10 mouse cellular contexts compared by ENCODE assay signal in the genomic region with DNA sequence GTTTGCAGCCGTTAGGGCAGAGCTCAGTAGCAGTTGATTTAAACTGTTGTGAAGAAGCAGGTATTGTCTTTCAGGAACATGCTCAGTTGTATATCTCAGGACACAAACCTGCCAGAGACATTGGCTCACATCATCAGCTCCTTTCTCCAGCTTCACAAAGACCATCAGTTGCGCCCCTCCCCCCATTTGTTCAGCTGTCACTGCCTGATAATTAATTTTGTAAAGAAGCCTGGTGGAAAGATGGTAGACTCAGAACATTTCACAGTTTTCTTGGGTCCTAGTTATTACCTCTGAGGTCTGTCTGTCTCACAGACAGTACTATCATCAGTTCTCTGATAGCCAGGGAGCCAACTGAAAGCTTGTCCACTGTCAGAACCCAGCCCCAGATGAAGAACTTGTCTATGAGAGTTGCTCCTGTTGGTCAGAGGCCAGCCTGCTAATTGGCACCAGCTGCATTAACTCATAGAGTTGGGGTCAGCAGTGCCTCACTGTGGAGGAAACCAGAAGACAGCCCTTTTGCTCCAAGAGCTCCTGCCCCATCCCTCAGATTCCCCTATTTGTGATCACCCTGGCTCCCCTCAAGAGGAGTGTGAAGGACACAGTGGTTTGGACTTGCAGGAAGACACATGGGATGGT.
DNase-seq lines count a peak whose midpoint lies in the region; ATAC-seq lines count a peak whose summit lies in the region.
"Had no signal": no experiment of that assay in that cellular context is flagged by ENCODE, and none has a peak within 500 bp of the region (broad histone marks: within the 10 kb centered on the region; RNA-seq: fewer than 3 reads in every experiment).

No protein-coding gene starts in this region.

- peak; percentile 51 to 79 for DNase-seq in cerebellum, postnatal 14 days
- DNase-seq in cerebellum, adult 18-20 months = no peak
- peak; percentile 43 for DNase-seq in lung, postnatal 10 days
- DNase-seq in lung, postnatal 25 days (ENCODE audit: low spot score) = no peak
- DNase-seq in right cerebral cortex, postnatal 36 days (ENCODE audit: low spot score in 2 of 2) = no peak
- DNase-seq in spleen, postnatal 4 days (ENCODE audit: low spot score in 2 of 2) = no peak

- no peaks in the 10 kb centered on the region for H3K9me3 ChIP-seq in forebrain, embryonic 15.5 days
- H3K9me3 ChIP-seq: embryonic facial prominence, embryonic 12.5 days had no signal

- H3K4me2 ChIP-seq in forebrain, embryonic 15.5 days (replicated peaks) = no peak overlapping the region
- H3K4me2 ChIP-seq: embryonic facial prominence, embryonic 12.5 days had no signal

- H3K27me3 ChIP-seq in forebrain, embryonic 15.5 days = no peaks in the 10 kb centered on the region
- H3K27me3 ChIP-seq: embryonic facial prominence, embryonic 12.5 days; Patski had no signal

- peak; percentile 14; the same call in 1 of the 2 replicates for ATAC-seq in forebrain, embryonic 15.5 days (replicated peaks)
- ATAC-seq in megakaryocyte progenitor cell, adult 5-6 weeks (replicated peaks; ENCODE audit: poor library complexity) = peak; percentile 32
- ATAC-seq: Patski had no signal

- peaks cover 8% of the 10 kb centered on the region for H3K36me3 ChIP-seq in forebrain, embryonic 15.5 days

- H3K4me1 ChIP-seq in forebrain, embryonic 15.5 days = peaks cover 51% of the 10 kb centered on the region

- WGBS in forebrain, embryonic 15.5 days = 29% methylated on average over 2 of the region's 2 CpGs

- H3K9ac ChIP-seq in forebrain, embryonic 15.5 days (replicated peaks) = no peak overlapping the region
- H3K9ac ChIP-seq: embryonic facial prominence, embryonic 12.5 days had no signal

- peak overlapping the region; percentile 69 for H3K27ac ChIP-seq in forebrain, embryonic 15.5 days (replicated peaks)

- H3K4me3 ChIP-seq in forebrain, embryonic 15.5 days = no peak overlapping the region
- H3K4me3 ChIP-seq: embryonic facial prominence, embryonic 12.5 days had no signal

Comparison
In these comparisons a context has a peak if more than half of its experiments do, and no peak if none do; other contexts are left out.
1. DNase-seq: peak in cerebellum, postnatal 14 days (2 of 2) and lung, postnatal 10 days (single experiment); none in cerebellum, adult 18-20 months (0 of 2), lung, postnatal 25 days (single experiment), right cerebral cortex, postnatal 36 days (0 of 2) and spleen, postnatal 4 days (0 of 2).